Mouse (Mus musculus): ENCODE data around the gene Zfp455.

DNA sequence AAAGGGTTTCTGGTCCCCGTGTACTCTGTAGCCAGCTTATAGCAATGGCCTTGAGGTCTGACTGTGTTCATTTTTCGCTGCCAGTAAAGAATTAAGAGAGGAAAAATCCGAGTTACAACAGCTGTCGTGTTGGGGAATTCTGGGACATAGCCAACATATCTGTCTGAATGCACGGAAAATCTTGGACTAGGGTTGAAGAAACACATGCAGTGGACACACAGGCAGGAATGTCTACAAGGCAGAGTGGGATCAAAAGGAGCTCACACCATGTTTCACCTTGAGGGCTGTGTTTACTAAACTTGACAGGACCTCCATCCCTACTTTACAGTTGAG is 20.6 kb upstream of the Zfp455 start:
- no peak for TF ChIP-seq USF2 (conservative IDR thresholded peaks at IDR 0.05; ENCODE audit: low read depth, low read length)
- TF ChIP-seq POLR2AphosphoS2 (IDR thresholded peaks at IDR 0.05; ENCODE audit: low read depth, low read length) = no peak
- no peak for TF ChIP-seq CHD1 (IDR thresholded peaks at IDR 0.05; ENCODE audit: low read depth, low read length)
- no peak for TF ChIP-seq POLR2A (IDR thresholded peaks at IDR 0.05; ENCODE audit: low read depth, low read length)
- no peak for TF ChIP-seq E2F4 (IDR thresholded peaks at IDR 0.05; ENCODE audit: insufficient replicate concordance, low read depth, low read length)
- no peak for TF ChIP-seq CTCF (conservative IDR thresholded peaks at IDR 0.05 in 1 of 2, IDR thresholded peaks at IDR 0.05 in 1 of 2; ENCODE audit: low read depth in 2 of 2, low read length in 2 of 2)
- TF ChIP-seq USF1 (IDR thresholded peaks at IDR 0.05; ENCODE audit: low read depth, low read length) = no peak
- no peak for TF ChIP-seq JUN (IDR thresholded peaks at IDR 0.05; ENCODE audit: insufficient read depth, low read depth, low read length)
- TF ChIP-seq MAFK (IDR thresholded peaks at IDR 0.05; ENCODE audit: insufficient replicate concordance, low read length) = no peak
- no peak for TF ChIP-seq NRF1 (IDR thresholded peaks at IDR 0.05; ENCODE audit: low read depth, low read length)
- no peak for TF ChIP-seq MAZ (IDR thresholded peaks at IDR 0.05; ENCODE audit: low read depth, low read length)
- no peak for TF ChIP-seq ZNF384 (IDR thresholded peaks at IDR 0.05; ENCODE audit: low read depth, low read length)

Data from CH12.LX (cell line).